Mouse (Mus musculus) olfactory bulb, adult 2 months (tissue): Measurements from ENCODE around the gene Cpne6.

Source experiments
- CTCF ChIP-seq: fragments of 200-500 bp; IDR thresholded peaks from 2 replicates; pipeline ENCODE4 v1.5.1; 2012; ENCODE audit warnings: low read depth, mild to moderate bottlenecking, low read length, moderate library complexity; ENCODE audit not compliant: insufficient read depth
- POLR2A ChIP-seq: fragments of 200-500 bp; IDR thresholded peaks from 2 replicates; pipeline ENCODE4 v1.6.1; 2012; ENCODE audit warnings: mild to moderate bottlenecking, low read depth, low read length, moderate library complexity; ENCODE audit not compliant: insufficient read depth

GRCm38 (mm10) chr14:55540787-55541321, 30.6 kb downstream of the Cpne6 start:
- no peak for TF ChIP-seq POLR2A
- no peak for TF ChIP-seq CTCF
